Mouse (Mus musculus) heart, adult 18-20 months (tissue): ENCODE results near the gene Lcn8. TPM values are rescaled to one million over a fixed set of nuclear protein-coding genes. Genes with fewer than 3 reads are reported as not detected.
A peak's percentile ranks its signal among the peaks of the same experiment; 100 is the strongest.
"Not testable (repeated sequence)": the region's sequence is repeated elsewhere in the genome, so short reads cannot be mapped to it uniquely, and the experiment has no call there.

Source experiments
- DNase-seq, 2 experiments: peaks; one replicate each; pipeline ENCODE4 v3.0.0; 2021 to 2022; ENCODE audit warnings: mixed read lengths in 1 of 2
- total RNA-seq, 2 experiments: library from RNA; stranded (reverse); gene quantifications; 2 replicates each; pipeline ENCODE4 v1.2.3; 2021

Gene Lcn8
- total RNA-seq, 2 experiments from 2014 or later = 0.64 to 0.72 TPM

GRCm38 (mm10) chr2:25664125-25664524, 11.2 kb downstream of the Lcn8 start:
- DNase-seq = no peak

- DNase-seq = no peak
Observed at GRCm38 (mm10) chr2:25666516-25666915, 13.6 kb downstream of the Lcn8 start.

GRCm38 (mm10) chr2:25676486-25676885, 23.6 kb downstream of the Lcn8 start, which contains the start of gene Lcn6:
TSS of gene Lcn6 (plus strand) at chr2:25676786.
- DNase-seq = no peak

GRCm38 (mm10) chr2:25679559-25679958, 26.6 kb downstream of the Lcn8 start:
- no peak for DNase-seq

GRCm38 (mm10) chr2:25682426-25682825, 29.5 kb downstream of the Lcn8 start, which contains the start of gene Lcn10:
TSS of gene Lcn10 (plus strand) at chr2:25682726.
- no peak for DNase-seq

GRCm38 (mm10) chr2:25686941-25687340, 34.0 kb downstream of the Lcn8 start:
- DNase-seq = no peak

GRCm38 (mm10) chr2:25694605-25695004, 41.7 kb downstream of the Lcn8 start:
- DNase-seq = peak; percentile 57 to 85

GRCm38 (mm10) chr2:25696951-25697350, 44.0 kb downstream of the Lcn8 start:
- no peak for DNase-seq

- DNase-seq = no peak
Observed at GRCm38 (mm10) chr2:25698696-25699095, 45.8 kb downstream of the Lcn8 start.

- DNase-seq = not testable (repeated sequence)
Observed at GRCm38 (mm10) chr2:25699743-25700142, 46.8 kb downstream of the Lcn8 start, which contains the start of gene Obp2a. TSS of gene Obp2a (plus strand) at chr2:25700043.

GRCm38 (mm10) chr2:25701001-25701400, 48.1 kb downstream of the Lcn8 start:
- peak in 1 of 2 experiments; percentile 12 for DNase-seq

- DNase-seq = no peak
Observed at GRCm38 (mm10) chr2:25703706-25704105, 50.8 kb downstream of the Lcn8 start.

Other genes with a start within 250 kb of the Lcn8 start
- gene Fut7, start 229.9 kb upstream of the Lcn8 start, total RNA-seq = 1 to 10 TPM in 1 of 2 experiments, not detected in 1; 1.1 TPM
- 10 to 100 TPM; 41.4 to 43.2 TPM for gene Abca2, start 224.4 kb upstream of the Lcn8 start, total RNA-seq
- 1 to 10 TPM in 1 of 2 experiments, under 1 TPM in 1; 0.82 to 1.7 TPM for gene Clic3, start 196.3 kb upstream of the Lcn8 start, total RNA-seq
- gene Paxx, start 192.0 kb upstream of the Lcn8 start, total RNA-seq = 10 to 100 TPM; 22.6 to 28.7 TPM
- gene Ptgds, start 183.1 kb upstream of the Lcn8 start, total RNA-seq = 100 to 1,000 TPM; 450 to 656 TPM
- not detected for gene Lcn12, start 159.2 kb upstream of the Lcn8 start, total RNA-seq
- 10 to 100 TPM; 82.0 to 93.6 TPM for gene Fbxw5, start 152.4 kb upstream of the Lcn8 start, total RNA-seq
- 1 to 10 TPM; 1.1 to 2.3 TPM for gene C8g, start 151.4 kb upstream of the Lcn8 start, total RNA-seq
- 10 to 100 TPM; 15.7 to 17.6 TPM for gene Traf2, start 106.2 kb upstream of the Lcn8 start, total RNA-seq
- gene Edf1, start 95.3 kb upstream of the Lcn8 start, total RNA-seq = 100 to 1,000 TPM; 223 to 241 TPM
- gene Mamdc4, start 78.3 kb upstream of the Lcn8 start, total RNA-seq = 1 to 10 TPM in 1 of 2 experiments, under 1 TPM in 1; 0.55 to 1.4 TPM
- 10 to 100 TPM; 55.9 to 72.5 TPM for gene Phpt1, start 77.9 kb upstream of the Lcn8 start, total RNA-seq
- under 1 TPM; 0.10 to 0.46 TPM for gene Ajm1, start 71.4 kb upstream of the Lcn8 start, total RNA-seq
- 10 to 100 TPM; 63.5 to 63.8 TPM for gene Rabl6, start 44.6 kb upstream of the Lcn8 start, total RNA-seq
- not detected for gene Ccdc183, start 35.4 kb upstream of the Lcn8 start, total RNA-seq
- 10 to 100 TPM; 33.9 to 37.9 TPM for gene Tmem141, start 31.1 kb upstream of the Lcn8 start, total RNA-seq
- 1 to 10 TPM; 7.1 to 8.1 TPM for gene Fcna, start 25.1 kb upstream of the Lcn8 start, total RNA-seq
- gene Lcn5, start 4.8 kb downstream of the Lcn8 start, total RNA-seq = not detected
- gene Lcn6, start 23.7 kb downstream of the Lcn8 start, total RNA-seq = not detected
- not detected for gene Lcn10, start 29.6 kb downstream of the Lcn8 start, total RNA-seq
- not detected for gene Obp2a, start 46.9 kb downstream of the Lcn8 start, total RNA-seq
- gene Bmyc, start 53.6 kb downstream of the Lcn8 start, total RNA-seq = 10 to 100 TPM; 16.9 to 18.3 TPM
- not detected for gene Obp2b, start 83.9 kb downstream of the Lcn8 start, total RNA-seq
- not detected for gene Lcn3, start 112.4 kb downstream of the Lcn8 start, total RNA-seq
- gene Lcn11, start 123.9 kb downstream of the Lcn8 start, total RNA-seq = not detected
- gene Gm13539, start 129.1 kb downstream of the Lcn8 start, total RNA-seq = not detected
- gene Glt6d1, start 162.7 kb downstream of the Lcn8 start, total RNA-seq = not detected
- gene Lcn9, start 170.0 kb downstream of the Lcn8 start, total RNA-seq = not detected
- not detected for gene Sohlh1, start 194.1 kb downstream of the Lcn8 start, total RNA-seq
- gene Kcnt1, start 210.6 kb downstream of the Lcn8 start, total RNA-seq = under 1 TPM; 0.21 to 0.25 TPM